ENCODE assay signal across 30 mouse cellular contexts in genomic region chr5:148251847-148252246, GRCm38 (mm10).
A peak's percentile ranks its signal among the peaks of the same experiment; 100 is the strongest.
DNase-seq lines count a peak whose midpoint lies in the region; ATAC-seq and TF ChIP-seq lines count a peak whose summit lies in the region.
"Had no signal": no experiment of that assay in that cellular context is flagged by ENCODE, and none has a peak within 500 bp of the region (broad histone marks: within the 10 kb centered on the region; RNA-seq: fewer than 3 reads in every experiment).

No protein-coding gene starts in this region.

- peak; percentile 18; the same call in 1 of the 2 replicates for ATAC-seq in forebrain, postnatal 0 days
- no peak for ATAC-seq in forebrain, embryonic 12.5 days (ENCODE audit: low FRiP score)
- ATAC-seq in heart, embryonic 14.5 days (ENCODE audit: insufficient number of reproducible peaks, insufficient read depth, low FRiP score, low read depth): peak; percentile 52; the same call in 1 of the 2 replicates
- no peak for ATAC-seq in intestine, embryonic 14.5 days (replicated peaks; ENCODE audit: low FRiP score, low TSS enrichment, low read depth)
- no peak for ATAC-seq in intestine, embryonic 16.5 days
- ATAC-seq: activated CD4-positive, CD25-positive, alpha-beta regulatory T cell, adult 4 months; forebrain, embryonic 15.5 days; inflammation-experienced regulatory T-cells, adult 6 months; lung, postnatal 0 days had no signal

- no peak for TF ChIP-seq CTCF in forebrain, postnatal 0 days (IDR thresholded peaks at IDR 0.05; ENCODE audit: low read depth)
- no peak for TF ChIP-seq CTCF in olfactory bulb, adult 2 months (IDR thresholded peaks at IDR 0.05; ENCODE audit: insufficient read depth, low read depth, low read length)

- no peaks in the 10 kb centered on the region for H3K27me3 ChIP-seq in forebrain, postnatal 0 days (ENCODE audit: insufficient read depth, low read length)
- no peaks in the 10 kb centered on the region for H3K27me3 ChIP-seq in forebrain, embryonic 12.5 days
- no peaks in the 10 kb centered on the region for H3K27me3 ChIP-seq in heart, embryonic 14.5 days (ENCODE audit: control insufficient read depth, insufficient read depth, low read length)
- no peaks in the 10 kb centered on the region for H3K27me3 ChIP-seq in intestine, embryonic 14.5 days (replicated peaks; ENCODE audit: control insufficient read depth, insufficient read depth, low read length)
- no peaks in the 10 kb centered on the region for H3K27me3 ChIP-seq in intestine, embryonic 16.5 days (replicated peaks; ENCODE audit: control insufficient read depth, insufficient read depth, low read length)
- H3K27me3 ChIP-seq: forebrain, embryonic 15.5 days; hindbrain, embryonic 13.5 days; liver, embryonic 13.5 days had no signal

- no peaks in the 10 kb centered on the region for H3K4me1 ChIP-seq in forebrain, postnatal 0 days (ENCODE audit: insufficient read depth)
- no peaks in the 10 kb centered on the region for H3K4me1 ChIP-seq in forebrain, embryonic 12.5 days
- H3K4me1 ChIP-seq in heart, embryonic 14.5 days (ENCODE audit: control insufficient read depth in 2 of 2, insufficient read depth in 2 of 2, low read length in 2 of 2): peaks cover 18 to 35% of the 10 kb centered on the region in 2 experiments
- H3K4me1 ChIP-seq in intestine, embryonic 14.5 days (replicated peaks; ENCODE audit: control insufficient read depth, insufficient read depth, low read length): no peaks in the 10 kb centered on the region
- H3K4me1 ChIP-seq in intestine, embryonic 16.5 days (ENCODE audit: control insufficient read depth, insufficient read depth, low read length): no peaks in the 10 kb centered on the region
- H3K4me1 ChIP-seq in olfactory bulb, adult 2 months (ENCODE audit: control insufficient read depth, insufficient read depth, low read length): peaks cover 7% of the 10 kb centered on the region
- H3K4me1 ChIP-seq: forebrain, embryonic 15.5 days; hindbrain, embryonic 13.5 days; liver, embryonic 13.5 days had no signal

- H3K4me3 ChIP-seq in forebrain, postnatal 0 days (ENCODE audit: low read depth, low read length): no peak overlapping the region
- no peak overlapping the region for H3K4me3 ChIP-seq in forebrain, embryonic 12.5 days (replicated peaks)
- no peak overlapping the region for H3K4me3 ChIP-seq in heart, embryonic 14.5 days (ENCODE audit: control insufficient read depth in 1 of 2, insufficient read depth in 1 of 2, low read depth in 1 of 2, low read length in 2 of 2)
- no peak overlapping the region for H3K4me3 ChIP-seq in intestine, embryonic 14.5 days (ENCODE audit: low read depth, low read length)
- no peak overlapping the region for H3K4me3 ChIP-seq in intestine, embryonic 16.5 days (ENCODE audit: low read length)
- H3K4me3 ChIP-seq in olfactory bulb, adult 2 months (ENCODE audit: insufficient read depth, low read depth, low read length): no peak overlapping the region
- H3K4me3 ChIP-seq: forebrain, embryonic 15.5 days; gastrocnemius, adult 2 months; hindbrain, embryonic 13.5 days; layer of hippocampus, adult 2 months; liver, embryonic 13.5 days had no signal

- no peak overlapping the region for H3K9ac ChIP-seq in forebrain, postnatal 0 days
- H3K9ac ChIP-seq in forebrain, embryonic 12.5 days: no peak overlapping the region
- H3K9ac ChIP-seq in heart, embryonic 14.5 days (ENCODE audit: low read length): 0 out of 2 replicates have a peak overlapping the region, but pooled peaks have one; percentile 9
- H3K9ac ChIP-seq in intestine, embryonic 14.5 days (ENCODE audit: low read length): no peak overlapping the region
- no peak overlapping the region for H3K9ac ChIP-seq in intestine, embryonic 16.5 days (ENCODE audit: low read depth, low read length)
- H3K9ac ChIP-seq: forebrain, embryonic 15.5 days; hindbrain, embryonic 13.5 days; liver, embryonic 13.5 days had no signal

- H3K27ac ChIP-seq in forebrain, postnatal 0 days (ENCODE audit: low read depth, low read length): no peak overlapping the region
- H3K27ac ChIP-seq in forebrain, embryonic 12.5 days: no peak overlapping the region
- H3K27ac ChIP-seq in heart, embryonic 14.5 days (replicated peaks in 1 of 2; ENCODE audit: control insufficient read depth in 1 of 2, insufficient read depth in 1 of 2, low read depth in 2 of 2, low read length in 2 of 2): peak overlapping the region; percentile 71 to 79
- H3K27ac ChIP-seq in intestine, embryonic 14.5 days (ENCODE audit: low read depth): peak overlapping the region; percentile 12
- H3K27ac ChIP-seq in intestine, embryonic 16.5 days (ENCODE audit: low read length): no peak overlapping the region
- peak overlapping the region; percentile 72 for H3K27ac ChIP-seq in olfactory bulb, adult 2 months (ENCODE audit: insufficient read depth, low read depth, low read length)
- H3K27ac ChIP-seq: forebrain, embryonic 15.5 days; gastrocnemius, adult 2 months; hindbrain, embryonic 13.5 days; layer of hippocampus, adult 2 months; liver, embryonic 13.5 days had no signal

- H3K36me3 ChIP-seq in forebrain, postnatal 0 days (ENCODE audit: insufficient read depth): no peaks in the 10 kb centered on the region
- no peaks in the 10 kb centered on the region for H3K36me3 ChIP-seq in forebrain, embryonic 12.5 days (replicated peaks)
- no peaks in the 10 kb centered on the region for H3K36me3 ChIP-seq in heart, embryonic 14.5 days (ENCODE audit: control insufficient read depth, insufficient read depth, low read length)
- no peaks in the 10 kb centered on the region for H3K36me3 ChIP-seq in intestine, embryonic 14.5 days (ENCODE audit: control insufficient read depth, insufficient read depth, low read length)
- no peaks in the 10 kb centered on the region for H3K36me3 ChIP-seq in intestine, embryonic 16.5 days (ENCODE audit: control insufficient read depth, insufficient read depth, low read length)
- H3K36me3 ChIP-seq: forebrain, embryonic 15.5 days; hindbrain, embryonic 13.5 days; liver, embryonic 13.5 days had no signal

- DNase-seq in forebrain, postnatal 0 days: no peak
- no peak for DNase-seq in heart, adult 9 months (ENCODE audit: low spot score in 2 of 2)
- no peak for DNase-seq in intestine, embryonic 14.5 days (ENCODE audit: low spot score)
- DNase-seq: adrenal gland, adult 2 months; adrenal gland, postnatal 36 days; cerebellum, adult 18-20 months; cerebellum, postnatal 25 days; gastrocnemius, adult 2 months; gastrocnemius, postnatal 36 days; heart, postnatal 4 days; kidney, adult 2 months; kidney, postnatal 36 days; left cerebral cortex, postnatal 4 days; liver, embryonic 13.5 days; lung, adult 18-20 months; lung, postnatal 4 days; midbrain, embryonic 14.5 days; right cerebral cortex, adult 18-20 months; spleen, adult 18-20 months; thymus, postnatal 14 days had no signal

- H3K9me3 ChIP-seq in forebrain, postnatal 0 days (ENCODE audit: low read length): no peaks in the 10 kb centered on the region
- H3K9me3 ChIP-seq in forebrain, embryonic 12.5 days: no peaks in the 10 kb centered on the region
- peaks cover 5% of the 10 kb centered on the region; the same call in 1 of the 2 replicates for H3K9me3 ChIP-seq in heart, embryonic 14.5 days (ENCODE audit: control insufficient read depth, low read length)
- no peaks in the 10 kb centered on the region for H3K9me3 ChIP-seq in intestine, embryonic 14.5 days (ENCODE audit: control insufficient read depth, low read length)
- no peaks in the 10 kb centered on the region for H3K9me3 ChIP-seq in intestine, embryonic 16.5 days (ENCODE audit: control insufficient read depth, low read length)
- H3K9me3 ChIP-seq: forebrain, embryonic 15.5 days; liver, embryonic 13.5 days had no signal

- TF ChIP-seq POLR2A in olfactory bulb, adult 2 months (IDR thresholded peaks at IDR 0.05; ENCODE audit: insufficient read depth, low read depth, low read length): no peak

- no peak overlapping the region for H3K4me2 ChIP-seq in forebrain, postnatal 0 days (ENCODE audit: low read depth)
- H3K4me2 ChIP-seq in forebrain, embryonic 12.5 days: no peak overlapping the region
- peak overlapping the region; percentile 11; the same call in 1 of the 2 replicates for H3K4me2 ChIP-seq in heart, embryonic 14.5 days (ENCODE audit: low read length)
- H3K4me2 ChIP-seq in intestine, embryonic 14.5 days (ENCODE audit: low read length): no peak overlapping the region
- no peak overlapping the region for H3K4me2 ChIP-seq in intestine, embryonic 16.5 days (ENCODE audit: low read depth, low read length)
- H3K4me2 ChIP-seq: forebrain, embryonic 15.5 days; hindbrain, embryonic 13.5 days; liver, embryonic 13.5 days had no signal

Comparison
In these comparisons a context has a peak if more than half of its experiments do, and no peak if none do; other contexts are left out.
1. ATAC-seq: peak in forebrain, postnatal 0 days (single experiment) and heart, embryonic 14.5 days (single experiment); none in forebrain, embryonic 12.5 days (single experiment), intestine, embryonic 14.5 days (single experiment) and intestine, embryonic 16.5 days (single experiment).
2. H3K27ac ChIP-seq: peak in heart, embryonic 14.5 days (2 of 2), intestine, embryonic 14.5 days (single experiment) and olfactory bulb, adult 2 months (single experiment); none in forebrain, postnatal 0 days (single experiment), forebrain, embryonic 12.5 days (single experiment) and intestine, embryonic 16.5 days (single experiment).